Mouse (Mus musculus) thymus, postnatal 0 days (tissue): ENCODE results near the gene Hibadh. TPM values are rescaled to one million over a fixed set of nuclear protein-coding genes. Genes with fewer than 3 reads are reported as not detected.

Experiments
- DNase-seq: peaks from one replicate; pipeline ENCODE4 v3.0.0-alpha.2; 2015; ENCODE audit warnings: low spot score
- polyA plus RNA-seq: library from polyadenylated mRNA; unstranded; fragments of >200 nt; fragmentation: Nextera tagmentation; extraction: Ambion mirVana; gene quantifications from 2 replicates; pipeline ENCODE4 v1.2.1, GENCODE M21; 2015

The Hibadh gene
- polyA plus RNA-seq, 1 experiment from 2014 or later: 211 TPM

- DNase-seq: peak; percentile 24
These were observed 504 bp downstream of the Hibadh start for GRCm38 (mm10) chr6:52639546-52640223.

- no peak for DNase-seq
These were observed 1.6 kb downstream of the Hibadh start for GRCm38 (mm10) chr6:52638471-52639185.

- DNase-seq: no peak
These were observed 2.9 kb downstream of the Hibadh start for GRCm38 (mm10) chr6:52637337-52637736.

GRCm38 (mm10) chr6:52635395-52635794, 4.8 kb downstream of the Hibadh start:
- DNase-seq: no peak

GRCm38 (mm10) chr6:52630625-52631024, 9.6 kb downstream of the Hibadh start:
- no peak for DNase-seq

GRCm38 (mm10) chr6:52629180-52629579, 11.0 kb downstream of the Hibadh start:
- no peak for DNase-seq

- no peak for DNase-seq
These were observed 13.5 kb downstream of the Hibadh start for GRCm38 (mm10) chr6:52626735-52627134.

GRCm38 (mm10) chr6:52623741-52624140, 16.4 kb downstream of the Hibadh start:
- no peak for DNase-seq

- DNase-seq: no peak
These were observed 18.3 kb downstream of the Hibadh start for GRCm38 (mm10) chr6:52621731-52622480.

- DNase-seq: no peak
These were observed 20.1 kb downstream of the Hibadh start for GRCm38 (mm10) chr6:52620090-52620489.

GRCm38 (mm10) chr6:52609626-52610352, 30.4 kb downstream of the Hibadh start:
- DNase-seq: no peak

- no peak for DNase-seq
These were observed 32.1 kb downstream of the Hibadh start for GRCm38 (mm10) chr6:52608121-52608520.

GRCm38 (mm10) chr6:52606746-52607347, 33.3 kb downstream of the Hibadh start:
- DNase-seq: no peak

- no peak for DNase-seq
These were observed 38.2 kb downstream of the Hibadh start for GRCm38 (mm10) chr6:52601706-52602642.

- peak; percentile 54 for DNase-seq
These were observed 39.1 kb downstream of the Hibadh start for GRCm38 (mm10) chr6:52601117-52601516.

GRCm38 (mm10) chr6:52594752-52595151, 45.4 kb downstream of the Hibadh start:
- DNase-seq: no peak

- no peak for DNase-seq
These were observed 53.6 kb downstream of the Hibadh start for GRCm38 (mm10) chr6:52586564-52586963.

- no peak for DNase-seq
These were observed 55.8 kb downstream of the Hibadh start for GRCm38 (mm10) chr6:52584383-52584782.

- no peak for DNase-seq
These were observed 59.1 kb downstream of the Hibadh start for GRCm38 (mm10) chr6:52581081-52581480.

- DNase-seq: no peak
These were observed 61.9 kb downstream of the Hibadh start for GRCm38 (mm10) chr6:52578322-52578721.
